Mouse (Mus musculus) MEL (cell line): ENCODE data around the gene Slc25a36.

Experiments used
- CTCF ChIP-seq, 3 experiments: IDR thresholded peaks in 2 of 3; conservative IDR thresholded peaks in 1 of 3; 2 replicates each; pipeline ENCODE4 v1.5.1; 2011 to 2012; ENCODE audit warnings: low read length in 3 of 3, low read depth in 2 of 3, mild to moderate bottlenecking in 2 of 3, improper control_type of control experiment in 1 of 3, inconsistent platforms in 1 of 3, mixed read lengths in 1 of 3, moderate library complexity in 1 of 3; ENCODE audit not compliant: control insufficient read depth in 1 of 3, insufficient read depth in 1 of 3, poor library complexity in 1 of 3, severe bottlenecking in 1 of 3
- E2F4 ChIP-seq: IDR thresholded peaks from 2 replicates; pipeline ENCODE4 v1.6.1; 2011; ENCODE audit warnings: low read depth, low read length, improper control_type of control experiment, borderline replicate concordance
- ELF1 ChIP-seq: IDR thresholded peaks from 2 replicates; pipeline ENCODE4 v1.6.1; 2014; ENCODE audit warnings: low read depth, mild to moderate bottlenecking, inconsistent platforms, low read length, improper control_type of control experiment, moderate library complexity
- GATA1 ChIP-seq: IDR thresholded peaks from 2 replicates; pipeline ENCODE4 v1.6.1; 2011; ENCODE audit warnings: low read depth, low read length, improper control_type of control experiment
- MAFK ChIP-seq: IDR thresholded peaks from 2 replicates; pipeline ENCODE4 v1.6.1; 2011; ENCODE audit warnings: low read depth, mild to moderate bottlenecking, low read length, improper control_type of control experiment, borderline replicate concordance
- MAX ChIP-seq: IDR thresholded peaks from 2 replicates; pipeline ENCODE4 v1.6.1; 2011; ENCODE audit warnings: low read length, improper control_type of control experiment
- MAZ ChIP-seq: IDR thresholded peaks from 2 replicates; pipeline ENCODE4 v1.6.1; 2012; ENCODE audit warnings: low read depth, mild to moderate bottlenecking, inconsistent platforms, low read length, improper control_type of control experiment
- POLR2A ChIP-seq, 2 experiments: IDR thresholded peaks; 2 replicates each; pipeline ENCODE4 v1.6.1; 2011 to 2012; ENCODE audit warnings: low read length in 2 of 2, mild to moderate bottlenecking in 2 of 2, control low read depth in 1 of 2, improper control_type of control experiment in 1 of 2, low read depth in 1 of 2, moderate library complexity in 1 of 2; ENCODE audit not compliant: control insufficient read depth in 1 of 2, insufficient read depth in 1 of 2, poor library complexity in 1 of 2
- TCF12 ChIP-seq: IDR thresholded peaks from 2 replicates; pipeline ENCODE4 v1.6.1; 2014; ENCODE audit warnings: low read depth, mild to moderate bottlenecking, inconsistent platforms, low read length, improper control_type of control experiment, moderate library complexity
- ZNF384 ChIP-seq: IDR thresholded peaks from 2 replicates; pipeline ENCODE4 v1.6.1; 2012; ENCODE audit warnings: low read depth, mild to moderate bottlenecking, inconsistent platforms, low read length, improper control_type of control experiment

GRCm38 (mm10) chr9:97137116-97137515, 26.2 kb upstream of the Slc25a36 start:
- no peak for TF ChIP-seq MAX
- TF ChIP-seq E2F4: no peak
- TF ChIP-seq MAZ: no peak
- no peak for TF ChIP-seq CTCF (IDR thresholded peaks at IDR 0.05 in 2 of 3, conservative IDR thresholded peaks at IDR 0.05 in 1 of 3; ENCODE audit: control insufficient read depth in 1 of 3, insufficient read depth in 1 of 3, low read depth in 2 of 3, low read length in 3 of 3, poor library complexity in 1 of 3, severe bottlenecking in 1 of 3)
- TF ChIP-seq ELF1: no peak
- no peak for TF ChIP-seq MAFK
- no peak for TF ChIP-seq ZNF384
- TF ChIP-seq TCF12: no peak
- TF ChIP-seq POLR2A (IDR thresholded peaks at IDR 0.05; ENCODE audit: control insufficient read depth in 1 of 2, insufficient read depth in 1 of 2, low read depth in 1 of 2, low read length in 2 of 2, poor library complexity in 1 of 2): no peak
- no peak for TF ChIP-seq GATA1
